Mouse (Mus musculus): ENCODE measurements around the gene Cab39l.

GRCm38 (mm10) chr14:59576385-59576784, 135.6 kb downstream of the Cab39l start:
- TF ChIP-seq POLR2A (IDR thresholded peaks at IDR 0.05; ENCODE audit: low read depth, low read length) (no peak), CTCF (IDR thresholded peaks at IDR 0.05; ENCODE audit: extremely low read depth, insufficient read length, insufficient replicate concordance, low read depth, low read length) (no peak)
